Mouse (Mus musculus): ENCODE measurements around the gene Nr6a1. TPM values are rescaled to one million over a fixed set of nuclear protein-coding genes. Genes with fewer than 3 reads are reported as not detected.
A peak's percentile ranks its signal among the peaks of the same experiment; 100 is the strongest.

Gene Nr6a1
- polyA plus RNA-seq (2012; fragmentation: generic; extraction: Trizol) = 1.8 TPM

DNA sequence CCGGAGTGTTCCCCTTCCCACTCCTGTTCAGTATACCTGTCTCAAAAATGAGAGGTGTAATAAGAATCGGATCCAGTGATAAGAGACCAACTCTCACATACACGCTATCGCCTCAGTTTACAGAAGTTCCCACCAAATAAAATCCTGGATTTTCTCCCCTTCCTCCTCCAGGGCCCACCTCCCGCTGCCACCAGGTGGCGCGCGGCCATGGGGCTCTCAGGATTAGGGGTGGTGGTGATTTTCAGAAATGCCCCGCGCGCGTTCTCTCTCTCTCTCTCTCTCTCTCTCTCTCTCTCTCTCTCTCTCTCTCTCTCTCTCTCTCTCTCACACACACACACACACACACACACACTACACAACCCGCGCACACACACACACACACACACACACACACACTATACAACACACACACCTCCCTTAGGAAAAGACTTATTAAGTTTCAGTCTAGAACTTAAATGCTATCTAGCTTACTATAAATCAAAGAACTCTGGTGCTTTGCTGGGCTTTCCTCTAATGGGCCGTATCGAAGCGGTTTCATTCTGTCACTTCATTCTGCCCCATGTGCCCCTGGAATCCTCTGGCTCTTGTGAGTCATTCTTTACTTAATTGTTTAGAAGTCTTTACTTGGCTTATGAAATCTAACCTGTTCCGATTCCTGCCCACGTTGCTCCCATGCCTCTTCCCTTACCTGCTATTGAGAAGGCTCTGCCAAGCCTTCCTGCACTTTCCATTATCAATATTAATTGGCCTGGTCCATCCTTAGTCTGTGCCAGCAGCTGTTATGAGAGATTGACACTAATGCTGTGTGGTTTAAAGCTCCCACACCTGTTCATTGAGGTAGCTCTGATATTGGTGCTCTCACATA, at the start of gene Nr6a1:
Gene Nr6a1 (minus strand): TSS at position 574 of the 865 bp plus-strand sequence.
- TF ChIP-seq POLR2AphosphoS2 (IDR thresholded peaks at IDR 0.05; ENCODE audit: insufficient read length, low read depth) = no peak
- TF ChIP-seq REST (IDR thresholded peaks at IDR 0.05; ENCODE audit: insufficient read depth, insufficient read length) = no peak
- TF ChIP-seq MAX (IDR thresholded peaks at IDR 0.05; ENCODE audit: low read depth) = no peak
- TF ChIP-seq TCF3 (IDR thresholded peaks at IDR 0.05; ENCODE audit: insufficient read length, low read depth) = no peak
- no peak for TF ChIP-seq POLR2A (IDR thresholded peaks at IDR 0.05; ENCODE audit: insufficient read length, low read depth)
- TF ChIP-seq MYOD1 (IDR thresholded peaks at IDR 0.05; ENCODE audit: control insufficient read depth in 1 of 3, insufficient read length in 2 of 3, low read depth in 2 of 3) = peak in 2 of 3 experiments; percentile 7 to 11
- peak; percentile 25 for TF ChIP-seq E2F4 (IDR thresholded peaks at IDR 0.05; ENCODE audit: insufficient read depth)
- TF ChIP-seq SRF (IDR thresholded peaks at IDR 0.05; ENCODE audit: control insufficient read depth, insufficient read length, low read depth) = no peak
- TF ChIP-seq MYOG (IDR thresholded peaks at IDR 0.05; ENCODE audit: control insufficient read depth in 1 of 3, insufficient read depth in 1 of 3, insufficient read length in 2 of 3, low read depth in 2 of 3) = no peak
- no peak for TF ChIP-seq TCF12 (IDR thresholded peaks at IDR 0.05; ENCODE audit: insufficient read depth, poor library complexity, severe bottlenecking)
- no peak for TF ChIP-seq USF1 (IDR thresholded peaks at IDR 0.05; ENCODE audit: low read depth)
- TF ChIP-seq CEBPB (IDR thresholded peaks at IDR 0.05; ENCODE audit: insufficient read depth, poor library complexity, severe bottlenecking) = no peak
- peaks cover 35% of the 10 kb centered on the region for H3K79me2 ChIP-seq (ENCODE audit: control insufficient read depth, insufficient read depth)
- H3ac ChIP-seq (ENCODE audit: control insufficient read depth, insufficient read length) = peak within 1 kb of the TSS; percentile 28
- H3K4me3 ChIP-seq = peak within 1 kb of the TSS; percentile 84
- H3K4me2 ChIP-seq (ENCODE audit: low read depth) = peak within 1 kb of the TSS; percentile 88
- H3K36me3 ChIP-seq (ENCODE audit: control insufficient read depth, insufficient read depth) = no peaks in the 10 kb centered on the region
- H3K27me3 ChIP-seq (ENCODE audit: control insufficient read depth, insufficient read depth, insufficient read length) = no peaks in the 10 kb centered on the region

DNA sequence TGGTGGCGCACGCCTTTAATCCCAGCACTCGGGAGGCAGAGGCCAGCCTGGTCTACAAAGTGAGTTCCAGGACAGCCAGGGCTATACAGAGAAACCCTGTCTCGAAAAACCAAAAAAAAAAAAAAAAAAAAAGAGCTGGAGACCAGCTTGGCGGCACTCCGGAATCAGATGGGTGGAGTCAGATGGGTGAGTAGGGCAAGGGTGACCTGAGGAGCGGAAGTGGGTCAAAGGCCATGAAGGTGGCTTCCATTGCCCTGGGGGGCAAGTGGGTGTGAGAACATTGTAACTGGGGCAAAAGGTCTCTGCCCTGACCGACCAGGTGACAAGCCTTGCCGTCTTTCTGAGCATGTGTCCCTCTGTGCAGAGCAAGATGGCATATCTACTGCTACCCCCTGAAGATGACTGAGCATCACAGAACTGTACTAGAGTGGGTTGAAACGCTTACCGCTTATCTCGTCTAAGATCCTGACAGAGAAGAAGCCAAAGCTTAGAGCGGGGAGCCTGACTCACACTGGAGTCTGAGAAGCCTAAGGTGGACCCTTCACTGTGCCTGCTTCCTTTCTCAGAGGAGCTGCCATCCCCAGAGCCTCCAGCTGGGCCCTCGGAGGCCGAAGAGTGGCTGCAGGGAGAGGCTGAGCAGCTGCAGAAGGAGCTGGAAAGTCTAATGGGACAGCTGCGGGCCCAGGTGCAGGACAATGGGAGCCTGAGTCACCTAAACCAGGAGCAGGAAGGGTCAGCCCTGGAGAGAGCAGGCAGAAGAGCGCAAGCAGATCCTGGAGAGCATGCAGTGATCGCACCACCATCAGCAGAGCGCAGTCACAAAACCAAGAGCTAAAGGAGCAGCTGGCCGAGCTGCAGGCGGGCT, 48.7 kb upstream of the Nr6a1 start:
- TF ChIP-seq USF1 (IDR thresholded peaks at IDR 0.05; ENCODE audit: low read depth) (no peak), MAX (IDR thresholded peaks at IDR 0.05; ENCODE audit: low read depth) (no peak), MYOG (IDR thresholded peaks at IDR 0.05; ENCODE audit: control insufficient read depth in 1 of 3, insufficient read depth in 1 of 3, insufficient read length in 2 of 3, low read depth in 2 of 3) (peak in 2 of 3 experiments; percentile 80 to 93), TCF3 (IDR thresholded peaks at IDR 0.05; ENCODE audit: insufficient read length, low read depth) (peak; percentile 64), E2F4 (IDR thresholded peaks at IDR 0.05; ENCODE audit: insufficient read depth) (no peak), CEBPB (IDR thresholded peaks at IDR 0.05; ENCODE audit: insufficient read depth, poor library complexity, severe bottlenecking) (no peak), POLR2A (IDR thresholded peaks at IDR 0.05; ENCODE audit: insufficient read length, low read depth) (no peak), TCF12 (IDR thresholded peaks at IDR 0.05; ENCODE audit: insufficient read depth, poor library complexity, severe bottlenecking) (peak; percentile 36), MYOD1 (IDR thresholded peaks at IDR 0.05; ENCODE audit: control insufficient read depth in 1 of 3, insufficient read length in 2 of 3, low read depth in 2 of 3) (peak in 2 of 3 experiments; percentile 73 to 86), POLR2AphosphoS2 (IDR thresholded peaks at IDR 0.05; ENCODE audit: insufficient read length, low read depth) (no peak), SRF (IDR thresholded peaks at IDR 0.05; ENCODE audit: control insufficient read depth, insufficient read length, low read depth) (no peak)
- no peak overlapping the region for H3K4me3 ChIP-seq
- H3K4me2 ChIP-seq (ENCODE audit: low read depth) = no peak overlapping the region
- H3K27me3 ChIP-seq (ENCODE audit: control insufficient read depth, insufficient read depth, insufficient read length) = no peaks in the 10 kb centered on the region
- H3K36me3 ChIP-seq (ENCODE audit: control insufficient read depth, insufficient read depth) = no peaks in the 10 kb centered on the region
- H3ac ChIP-seq (ENCODE audit: control insufficient read depth, insufficient read length) = no peak overlapping the region
- H3K79me2 ChIP-seq (ENCODE audit: control insufficient read depth, insufficient read depth) = no peaks in the 10 kb centered on the region

DNA sequence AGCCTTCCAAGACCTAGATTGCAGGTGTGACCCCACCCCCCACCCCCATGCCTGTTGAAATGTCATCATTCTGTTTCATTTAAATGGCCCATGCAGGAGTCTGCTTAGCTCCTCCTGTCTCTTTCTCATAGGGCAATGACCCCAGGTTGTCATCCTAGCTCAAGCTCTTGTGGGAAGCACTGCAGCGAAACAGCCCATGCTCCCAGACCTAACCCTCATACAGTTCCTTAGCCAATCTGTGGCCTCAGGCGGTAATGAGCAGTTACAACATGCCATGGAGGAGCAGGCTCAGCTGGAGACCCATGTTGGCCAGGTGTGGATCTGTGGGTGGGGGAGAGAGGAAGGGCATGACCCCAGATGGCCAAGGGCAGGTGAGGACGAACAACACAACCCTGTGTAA, 47.7 kb upstream of the Nr6a1 start:
- TF ChIP-seq MAX (IDR thresholded peaks at IDR 0.05; ENCODE audit: low read depth) (no peak), SRF (IDR thresholded peaks at IDR 0.05; ENCODE audit: control insufficient read depth, insufficient read length, low read depth) (no peak), CEBPB (IDR thresholded peaks at IDR 0.05; ENCODE audit: insufficient read depth, poor library complexity, severe bottlenecking) (no peak), TCF3 (IDR thresholded peaks at IDR 0.05; ENCODE audit: insufficient read length, low read depth) (no peak), REST (IDR thresholded peaks at IDR 0.05; ENCODE audit: insufficient read depth, insufficient read length) (no peak), POLR2A (IDR thresholded peaks at IDR 0.05; ENCODE audit: insufficient read length, low read depth) (no peak), MYOD1 (IDR thresholded peaks at IDR 0.05; ENCODE audit: control insufficient read depth in 1 of 3, insufficient read length in 2 of 3, low read depth in 2 of 3) (no peak), MYOG (IDR thresholded peaks at IDR 0.05; ENCODE audit: control insufficient read depth in 1 of 3, insufficient read depth in 1 of 3, insufficient read length in 2 of 3, low read depth in 2 of 3) (no peak), POLR2AphosphoS2 (IDR thresholded peaks at IDR 0.05; ENCODE audit: insufficient read length, low read depth) (no peak), USF1 (IDR thresholded peaks at IDR 0.05; ENCODE audit: low read depth) (no peak), TCF12 (IDR thresholded peaks at IDR 0.05; ENCODE audit: insufficient read depth, poor library complexity, severe bottlenecking) (no peak), E2F4 (IDR thresholded peaks at IDR 0.05; ENCODE audit: insufficient read depth) (no peak)
- Histone ChIP-seq H3K4me3 (no peak overlapping the region), H3K36me3 (ENCODE audit: control insufficient read depth, insufficient read depth) (no peaks in the 10 kb centered on the region), H3K4me2 (ENCODE audit: low read depth) (no peak overlapping the region), H3K27me3 (ENCODE audit: control insufficient read depth, insufficient read depth, insufficient read length) (no peaks in the 10 kb centered on the region), H3K79me2 (ENCODE audit: control insufficient read depth, insufficient read depth) (no peaks in the 10 kb centered on the region), H3ac (ENCODE audit: control insufficient read depth, insufficient read length) (no peak overlapping the region)

DNA sequence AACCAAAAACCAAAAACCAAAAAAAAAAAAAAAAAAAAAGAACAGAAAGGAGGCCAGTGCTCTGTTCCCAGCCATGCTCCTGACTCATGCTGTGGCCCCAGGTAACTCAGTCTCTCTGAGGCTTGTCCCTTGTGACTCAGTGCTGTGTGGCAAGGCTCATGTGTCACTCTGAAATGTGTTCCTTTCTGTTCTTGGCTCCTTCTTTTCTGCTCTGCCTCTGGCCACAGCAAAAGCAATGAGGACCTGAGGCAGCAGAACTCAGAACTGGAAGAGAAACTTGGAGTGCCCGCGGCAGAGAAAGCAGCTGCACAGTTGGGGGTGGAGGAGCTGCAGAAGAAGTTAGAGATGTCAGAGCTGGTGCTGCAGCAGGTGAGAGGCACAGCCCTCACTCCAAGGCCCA, 46.7 kb upstream of the Nr6a1 start:
- no peaks in the 10 kb centered on the region for H3K36me3 ChIP-seq (ENCODE audit: control insufficient read depth, insufficient read depth)
- no peak overlapping the region for H3ac ChIP-seq (ENCODE audit: control insufficient read depth, insufficient read length)
- H3K4me3 ChIP-seq = no peak overlapping the region
- no peaks in the 10 kb centered on the region for H3K79me2 ChIP-seq (ENCODE audit: control insufficient read depth, insufficient read depth)
- no peaks in the 10 kb centered on the region for H3K27me3 ChIP-seq (ENCODE audit: control insufficient read depth, insufficient read depth, insufficient read length)
- no peak for TF ChIP-seq TCF3 (IDR thresholded peaks at IDR 0.05; ENCODE audit: insufficient read length, low read depth)
- peak in 2 of 3 experiments; percentile 25 to 47 for TF ChIP-seq MYOD1 (IDR thresholded peaks at IDR 0.05; ENCODE audit: control insufficient read depth in 1 of 3, insufficient read length in 2 of 3, low read depth in 2 of 3)
- TF ChIP-seq MYOG (IDR thresholded peaks at IDR 0.05; ENCODE audit: control insufficient read depth in 1 of 3, insufficient read depth in 1 of 3, insufficient read length in 2 of 3, low read depth in 2 of 3) = peak in 1 of 3 experiments; percentile 60
- TF ChIP-seq POLR2AphosphoS2 (IDR thresholded peaks at IDR 0.05; ENCODE audit: insufficient read length, low read depth) = no peak
- H3K4me2 ChIP-seq (ENCODE audit: low read depth) = peak overlapping the region; percentile 52

Measured in myocyte (in vitro differentiated cells).